Mouse (Mus musculus): ENCODE measurements at regions not wholly inside any gene's neighbourhood (a gene's known extent, or its start where the extent isn't known, plus 50 kb on each side); places are given as distances from the start of the nearest gene placed in this dataset.

GRCm38 (mm10) chr4:98189894-98190293 is 193.2 kb downstream of the Tm2d1 start:
- TF ChIP-seq ZNF384 (IDR thresholded peaks at IDR 0.05; ENCODE audit: low read depth, low read length) (no peak), CHD2 (IDR thresholded peaks at IDR 0.05; ENCODE audit: low read depth, low read length) (no peak), MAFK (IDR thresholded peaks at IDR 0.05; ENCODE audit: insufficient read depth, low read depth, low read length) (no peak), HCFC1 (IDR thresholded peaks at IDR 0.05; ENCODE audit: borderline replicate concordance, insufficient read depth, low read length) (no peak), ZC3H11A (IDR thresholded peaks at IDR 0.05; ENCODE audit: borderline replicate concordance, low read depth, low read length) (no peak)
